Mouse (Mus musculus) lung, postnatal 0 days (tissue): ENCODE measurements at regions not wholly inside any gene's neighbourhood (a gene's known extent, or its start where the extent isn't known, plus 50 kb on each side); places are given as distances from the start of the nearest gene placed in this dataset.

Experiments
- ATAC-seq: fragments of 200-750 bp; cut with Nextera tagmentation; 2 replicates; pipeline ENCODE4 v1.8.0; 2017; ENCODE audit warnings: moderate library complexity
- DNase-seq: peaks from one replicate; pipeline ENCODE4 v3.0.0-alpha.2; 2016; ENCODE audit warnings: low spot score
- H3K27ac ChIP-seq: fragments of 300-500 bp; sonication (generic); 2 replicates; pipeline ENCODE4 v1.5.1; 2014; ENCODE audit warnings: antibody characterized with exemption, mild to moderate bottlenecking, low read length, mixed read lengths
- H3K27me3 ChIP-seq: fragments of 300-500 bp; sonication (generic); replicated peaks from 2 replicates; pipeline ENCODE4 v1.6.1; 2014; ENCODE audit warnings: low read length, mixed read lengths; ENCODE audit not compliant: insufficient read depth
- H3K36me3 ChIP-seq: fragments of 300-500 bp; sonication (generic); 2 replicates; pipeline ENCODE4 v1.6.1; 2014; ENCODE audit warnings: low read length, mixed read lengths; ENCODE audit not compliant: insufficient read depth
- H3K4me1 ChIP-seq: fragments of 300-500 bp; sonication (generic); 2 replicates; pipeline ENCODE4 v1.6.1; 2014; ENCODE audit warnings: antibody characterized with exemption, low read depth, low read length, mixed read lengths; ENCODE audit not compliant: insufficient read depth
- H3K4me2 ChIP-seq: fragments of 300-500 bp; sonication (generic); replicated peaks from 2 replicates; pipeline ENCODE4 v1.6.1; 2014; ENCODE audit warnings: low read depth, mild to moderate bottlenecking, low read length, moderate library complexity, mixed read lengths
- H3K4me3 ChIP-seq: fragments of 300-500 bp; sonication (generic); 2 replicates; pipeline ENCODE4 v1.5.1; 2014; ENCODE audit warnings: low read depth, low read length
- H3K9ac ChIP-seq: fragments of 300-500 bp; sonication (generic); replicated peaks from 2 replicates; pipeline ENCODE4 v1.6.1; 2014; ENCODE audit warnings: low read depth, mild to moderate bottlenecking
- H3K9me3 ChIP-seq: fragments of 300-500 bp; sonication (generic); 2 replicates; pipeline ENCODE4 v1.6.1; 2016; ENCODE audit warnings: low read length, mixed read lengths
- CTCF ChIP-seq: IDR thresholded peaks from 2 replicates; pipeline ENCODE4 v1.5.1; 2016; ENCODE audit warnings: antibody characterized with exemption, mild to moderate bottlenecking
- EP300 ChIP-seq: IDR thresholded peaks from 2 replicates; pipeline ENCODE4 v1.6.1; 2016; ENCODE audit warnings: antibody characterized with exemption, mild to moderate bottlenecking, control low read depth
- WGBS: fragments of 180-500 bp; shearing (Covaris S2); extraction: QIAGEN DNeasy Blood & Tissue Kit; methylation state at CpG from one replicate; pipeline ENCODE4 v1.1.7; 2014; 5-methylcytosine and 5-hydroxymethylcytosine counted together

DNA sequence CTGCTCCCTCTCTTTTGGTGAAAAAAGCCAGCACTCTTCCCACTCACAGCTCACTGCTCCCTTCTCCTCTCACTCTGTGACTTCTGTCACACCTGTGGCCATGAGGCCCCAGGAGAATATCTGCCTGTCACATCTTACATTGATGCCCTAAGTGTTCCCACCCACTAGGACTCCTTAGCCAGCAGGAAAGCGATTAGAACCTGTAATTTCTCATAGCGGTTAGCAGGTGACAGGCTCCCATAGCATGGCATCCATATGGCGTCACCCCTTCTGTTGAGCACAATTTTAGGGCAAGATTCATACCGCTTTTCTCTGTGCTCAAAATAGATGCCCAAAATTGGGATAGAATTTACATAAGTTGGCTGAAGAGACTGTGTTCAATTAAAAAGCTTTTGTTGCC is 74.0 kb upstream of the Kirrel3 start:
- Histone ChIP-seq H3K9me3 (no peaks in the 10 kb centered on the region), H3K27me3 (no peaks in the 10 kb centered on the region), H3K4me3 (no peak overlapping the region), H3K36me3 (no peaks in the 10 kb centered on the region), H3K4me1 (no peaks in the 10 kb centered on the region), H3K9ac (no peak overlapping the region), H3K27ac (no peak overlapping the region), H3K4me2 (no peak overlapping the region)
- TF ChIP-seq EP300 (no peak), CTCF (no peak)
- DNase-seq (no peak), ATAC-seq (no peak)
- WGBS: 67% methylated on average over 4 of the region's 4 CpGs

DNA sequence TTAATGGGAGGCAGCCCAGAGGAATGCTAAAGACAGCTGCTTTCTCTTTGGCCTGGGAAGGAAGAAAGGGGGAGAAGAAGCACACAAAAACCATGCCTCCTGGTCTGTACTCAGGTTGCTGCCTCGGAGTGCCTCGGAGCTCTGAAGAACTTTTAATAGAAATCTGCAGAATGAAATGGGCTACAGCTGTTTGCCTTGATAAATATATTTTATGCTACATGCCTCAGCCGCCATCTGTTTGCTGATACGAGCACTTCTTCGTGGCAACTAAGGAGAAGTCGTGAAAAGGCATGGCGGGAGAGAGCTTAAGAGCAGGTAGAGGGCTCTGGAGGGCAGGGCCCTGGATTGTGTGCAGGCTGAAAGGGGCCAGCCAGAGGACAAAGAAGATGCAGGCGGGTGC is 69.5 kb upstream of the Kirrel3 start:
- no peak overlapping the region for H3K27ac ChIP-seq
- no peak overlapping the region for H3K9ac ChIP-seq
- no peak overlapping the region for H3K4me2 ChIP-seq
- no peak for DNase-seq
- WGBS: 65% methylated on average over 8 of the region's 8 CpGs
- H3K36me3 ChIP-seq: no peaks in the 10 kb centered on the region
- no peaks in the 10 kb centered on the region for H3K9me3 ChIP-seq
- no peak overlapping the region for H3K4me3 ChIP-seq
- H3K27me3 ChIP-seq: no peaks in the 10 kb centered on the region
- no peak for ATAC-seq
- no peak for TF ChIP-seq EP300
- no peak for TF ChIP-seq CTCF
- H3K4me1 ChIP-seq: no peaks in the 10 kb centered on the region

DNA sequence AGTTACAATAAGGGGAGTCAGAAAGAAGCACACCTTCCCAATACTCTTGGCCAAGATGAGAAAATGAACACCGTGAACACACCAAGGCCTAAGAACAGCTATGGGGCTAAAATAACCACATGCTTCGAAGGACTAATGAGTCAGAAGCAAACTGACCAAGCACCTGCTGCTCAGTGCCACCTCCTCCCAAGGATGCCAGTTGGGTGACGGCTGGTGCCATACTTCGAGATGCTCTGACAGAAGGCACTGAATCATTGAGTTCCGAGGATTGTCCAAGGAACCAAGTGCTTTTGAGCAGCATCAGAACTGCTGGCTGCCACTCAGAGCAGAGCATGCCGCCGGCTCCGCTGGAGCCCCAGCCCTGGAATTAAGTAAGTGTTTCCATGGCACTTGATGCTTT is 67.6 kb upstream of the Kirrel3 start:
- no peak for DNase-seq
- WGBS: 89% methylated on average over 8 of the region's 8 CpGs
- H3K27ac ChIP-seq: no peak overlapping the region

DNA sequence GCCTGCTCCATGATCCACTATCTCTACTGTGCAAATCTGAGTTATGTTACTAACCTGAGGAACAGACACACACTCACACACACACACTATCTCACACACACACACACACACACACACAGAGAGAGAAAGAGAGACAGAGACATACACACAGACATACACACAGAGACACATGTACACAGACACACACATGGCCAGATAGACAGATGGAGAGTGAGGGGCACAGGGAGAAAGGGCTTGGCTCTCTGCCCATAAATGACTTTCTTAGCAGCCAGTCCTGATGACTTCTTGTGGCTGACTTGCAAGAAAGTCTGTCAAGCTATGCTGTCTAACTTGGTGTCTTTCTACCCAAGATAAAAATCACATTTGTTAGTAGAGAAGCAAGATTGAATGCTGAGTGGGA is 63.7 kb upstream of the Kirrel3 start:
- TF ChIP-seq EP300 (no peak), CTCF (no peak)
- H3K27me3 ChIP-seq: no peaks in the 10 kb centered on the region
- no peaks in the 10 kb centered on the region for H3K4me1 ChIP-seq
- H3K9ac ChIP-seq: no peak overlapping the region
- ATAC-seq (no peak), DNase-seq (no peak)
- no peak overlapping the region for H3K4me2 ChIP-seq
- no peaks in the 10 kb centered on the region for H3K9me3 ChIP-seq
- H3K36me3 ChIP-seq: no peaks in the 10 kb centered on the region
- no peak overlapping the region for H3K4me3 ChIP-seq
- H3K27ac ChIP-seq: no peak overlapping the region

More for the DNA sequence above, 67.6 kb upstream of the Kirrel3 start:
- no peak overlapping the region for H3K4me3 ChIP-seq
- H3K36me3 ChIP-seq: no peaks in the 10 kb centered on the region
- no peaks in the 10 kb centered on the region for H3K27me3 ChIP-seq
- H3K9ac ChIP-seq: no peak overlapping the region
- no peaks in the 10 kb centered on the region for H3K9me3 ChIP-seq
- H3K4me2 ChIP-seq: no peak overlapping the region
- no peaks in the 10 kb centered on the region for H3K4me1 ChIP-seq
- no peak for TF ChIP-seq CTCF
- TF ChIP-seq EP300: no peak
- ATAC-seq: no peak

DNA sequence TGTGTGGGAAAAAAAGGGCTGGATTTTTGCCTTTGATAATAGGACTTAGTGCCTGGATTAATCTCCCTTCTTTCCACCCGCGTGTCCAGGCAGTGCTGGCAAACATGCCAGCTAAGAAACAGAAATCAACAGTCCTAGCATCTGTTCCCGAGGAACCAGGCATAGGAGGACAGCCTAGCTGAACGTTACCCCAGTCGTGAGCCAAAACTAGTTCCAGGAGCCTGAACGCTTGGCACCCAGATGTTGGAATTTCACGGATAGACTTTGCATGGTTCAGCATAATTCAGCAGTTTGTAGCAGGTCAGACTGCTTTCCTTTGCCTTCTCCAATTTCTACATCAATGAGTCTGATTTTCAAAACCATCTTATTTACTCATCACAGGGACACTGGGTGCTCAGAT is 62.6 kb upstream of the Kirrel3 start:
- Histone ChIP-seq H3K27ac (no peak overlapping the region), H3K9ac (no peak overlapping the region), H3K27me3 (no peaks in the 10 kb centered on the region), H3K36me3 (no peaks in the 10 kb centered on the region), H3K4me3 (no peak overlapping the region), H3K4me1 (no peaks in the 10 kb centered on the region), H3K4me2 (no peak overlapping the region), H3K9me3 (no peaks in the 10 kb centered on the region)
- WGBS: 82% methylated on average over 7 of the region's 7 CpGs
- no peak for DNase-seq
- no peak for ATAC-seq
- TF ChIP-seq CTCF: no peak
- no peak for TF ChIP-seq EP300

DNA sequence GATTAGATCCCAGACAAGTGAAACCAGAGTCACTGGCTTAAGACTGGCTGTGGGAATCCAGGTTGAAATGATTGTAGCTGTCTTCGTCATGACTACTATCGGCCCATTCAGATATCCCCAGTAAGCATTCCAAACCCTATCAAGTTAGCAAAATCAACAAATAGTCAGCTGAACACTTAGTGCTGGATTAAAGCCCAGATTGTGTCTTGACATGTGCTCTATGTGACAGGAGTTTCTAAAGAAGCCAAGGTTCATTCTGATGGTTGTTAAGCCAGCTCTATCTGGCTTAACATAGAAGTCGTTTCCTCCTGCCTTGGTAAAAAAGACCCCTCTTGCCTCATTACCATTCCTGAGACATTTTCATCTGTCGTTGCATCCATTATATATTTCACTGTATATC is 59.1 kb upstream of the Kirrel3 start:
- WGBS: 37% methylated on average over 4 of the region's 4 CpGs
- H3K4me1 ChIP-seq: no peaks in the 10 kb centered on the region

DNA sequence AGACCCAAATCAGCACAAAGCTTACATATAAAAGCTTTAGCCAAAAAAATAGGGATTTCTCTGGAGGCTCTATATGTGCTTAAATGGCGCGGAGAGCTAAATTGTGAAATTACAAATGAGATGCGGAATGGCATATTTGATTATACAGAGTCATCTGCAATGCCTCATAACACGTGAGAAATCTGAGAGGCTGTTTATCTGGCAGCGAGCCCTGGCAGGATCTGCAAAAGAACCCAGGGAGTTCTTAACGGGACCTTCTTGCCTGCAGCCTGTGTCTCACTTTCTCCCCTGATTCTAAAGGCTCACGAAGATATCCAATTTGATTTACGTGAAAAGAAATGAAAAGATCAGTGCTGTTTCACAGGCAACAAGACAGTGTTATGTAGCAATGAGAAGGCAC is 58.0 kb upstream of the Kirrel3 start:
- ATAC-seq: no peak; the same call in 1 of the 2 replicates
- no peak overlapping the region for H3K27ac ChIP-seq
- no peaks in the 10 kb centered on the region for H3K36me3 ChIP-seq
- 55% methylated on average over 8 of the region's 8 CpGs for WGBS
- H3K9ac ChIP-seq: no peak overlapping the region
- H3K4me2 ChIP-seq: no peak overlapping the region
- DNase-seq: peak; percentile 36
- no peaks in the 10 kb centered on the region for H3K4me1 ChIP-seq
- H3K9me3 ChIP-seq: no peaks in the 10 kb centered on the region
- no peak for TF ChIP-seq EP300
- H3K4me3 ChIP-seq: no peak overlapping the region
- H3K27me3 ChIP-seq: no peaks in the 10 kb centered on the region

More for the DNA sequence above, 59.1 kb upstream of the Kirrel3 start:
- H3K4me2 ChIP-seq: no peak overlapping the region
- H3K9ac ChIP-seq: no peak overlapping the region
- H3K27me3 ChIP-seq: no peaks in the 10 kb centered on the region
- no peaks in the 10 kb centered on the region for H3K9me3 ChIP-seq
- H3K36me3 ChIP-seq: no peaks in the 10 kb centered on the region
- TF ChIP-seq CTCF: no peak
- TF ChIP-seq EP300: no peak
- DNase-seq (peak; percentile 40), ATAC-seq (no peak)
- H3K27ac ChIP-seq: no peak overlapping the region
- H3K4me3 ChIP-seq: no peak overlapping the region
